Mouse (Mus musculus): ENCODE measurements around the gene Insl3. TPM values are rescaled to one million over a fixed set of nuclear protein-coding genes. Genes with fewer than 3 reads are reported as not detected.

The Insl3 gene
- polyA plus RNA-seq, 1 experiment from 2014 or later = 1.2 TPM

DNA sequence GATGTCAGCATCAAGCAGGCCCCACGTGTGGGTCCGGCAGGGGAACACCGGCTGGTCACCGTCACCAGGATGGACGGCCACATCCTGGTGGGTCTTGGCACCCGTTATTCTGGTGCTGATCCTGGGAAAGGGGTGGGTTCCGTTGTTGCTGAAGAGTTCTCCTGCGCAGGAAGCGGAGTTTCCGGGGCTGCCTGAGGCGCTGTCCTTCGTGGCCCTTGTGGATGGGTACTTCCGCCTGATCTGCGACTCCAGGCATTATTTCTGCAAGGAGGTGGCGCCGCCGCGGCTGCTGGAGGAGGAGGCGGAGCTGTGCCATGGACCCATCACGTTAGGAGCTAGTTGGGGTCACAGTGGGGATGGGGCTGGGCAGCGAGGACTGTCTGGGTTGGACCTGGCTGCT is 8.5 kb upstream of the Insl3 start:
- H3K4me3 ChIP-seq (ENCODE audit: low read length) = no peak overlapping the region
- ATAC-seq (ENCODE audit: low FRiP score, low TSS enrichment) = no peak
- WGBS = 4% methylated on average over 21 of the region's 21 CpGs
- no peak overlapping the region for H3K4me2 ChIP-seq (replicated peaks; ENCODE audit: low read depth, low read length)
- peaks cover 21% of the 10 kb centered on the region; the same call in 1 of the 2 replicates for H3K4me1 ChIP-seq (ENCODE audit: control insufficient read depth, insufficient read depth, low read length)
- no peak overlapping the region for H3K9ac ChIP-seq (ENCODE audit: low read depth, low read length)
- H3K9me3 ChIP-seq (ENCODE audit: control insufficient read depth, low read length) = no peaks in the 10 kb centered on the region
- H3K27ac ChIP-seq (ENCODE audit: low read depth, low read length) = no peak overlapping the region
- peaks cover 94% of the 10 kb centered on the region for H3K27me3 ChIP-seq (ENCODE audit: control insufficient read depth, insufficient read depth, low read length)
- H3K36me3 ChIP-seq (ENCODE audit: control insufficient read depth, insufficient read depth, low read length) = no peaks in the 10 kb centered on the region

DNA sequence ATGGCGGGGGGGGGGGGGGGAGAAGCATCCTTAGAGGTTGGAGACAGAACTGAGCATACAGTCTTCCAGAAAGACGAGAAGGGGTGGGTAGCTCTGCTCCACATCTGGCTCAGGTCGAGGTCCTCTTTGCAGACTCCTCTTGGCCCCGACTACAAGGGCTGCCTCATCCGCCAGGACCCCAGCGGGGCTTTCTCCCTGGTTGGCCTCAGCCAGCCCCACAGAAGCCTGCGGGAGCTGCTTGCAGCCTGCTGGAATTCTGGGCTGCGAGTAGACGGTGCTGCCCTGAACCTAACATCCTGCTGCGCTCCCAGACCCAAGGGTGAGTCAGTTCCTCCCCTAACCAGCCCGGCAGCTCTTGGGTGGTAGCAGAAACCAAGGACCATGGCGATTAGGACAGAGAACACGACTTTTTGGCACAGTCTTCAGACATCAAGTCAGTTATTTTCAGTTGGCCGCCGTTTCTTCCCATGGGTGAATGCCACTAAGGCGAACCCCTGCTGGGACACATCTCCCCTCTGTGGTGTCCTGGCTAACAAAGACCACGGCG is 7.6 kb upstream of the Insl3 start:
- peaks cover 97% of the 10 kb centered on the region for H3K27me3 ChIP-seq (ENCODE audit: control insufficient read depth, insufficient read depth, low read length)
- H3K4me1 ChIP-seq (ENCODE audit: control insufficient read depth, insufficient read depth, low read length) = peaks cover 23% of the 10 kb centered on the region; the same call in 1 of the 2 replicates
- H3K4me3 ChIP-seq (ENCODE audit: low read length) = no peak overlapping the region
- no peaks in the 10 kb centered on the region for H3K36me3 ChIP-seq (ENCODE audit: control insufficient read depth, insufficient read depth, low read length)
- WGBS = 8% methylated on average over 17 of the region's 18 CpGs
- no peak for ATAC-seq (ENCODE audit: low FRiP score, low TSS enrichment)
- H3K9ac ChIP-seq (ENCODE audit: low read depth, low read length) = no peak overlapping the region
- no peak overlapping the region for H3K27ac ChIP-seq (ENCODE audit: low read depth, low read length)
- H3K9me3 ChIP-seq (ENCODE audit: control insufficient read depth, low read length) = no peaks in the 10 kb centered on the region
- H3K4me2 ChIP-seq (replicated peaks; ENCODE audit: low read depth, low read length) = no peak overlapping the region

- Histone ChIP-seq H3K27me3 (ENCODE audit: control insufficient read depth, insufficient read depth, low read length) (peaks cover 99% of the 10 kb centered on the region), H3K9me3 (ENCODE audit: control insufficient read depth, low read length) (no peaks in the 10 kb centered on the region), H3K4me2 (replicated peaks; ENCODE audit: low read depth, low read length) (no peak overlapping the region), H3K36me3 (ENCODE audit: control insufficient read depth, insufficient read depth, low read length) (no peaks in the 10 kb centered on the region), H3K4me3 (ENCODE audit: low read length) (no peak overlapping the region), H3K27ac (ENCODE audit: low read depth, low read length) (no peak overlapping the region), H3K9ac (ENCODE audit: low read depth, low read length) (no peak overlapping the region), H3K4me1 (ENCODE audit: control insufficient read depth, insufficient read depth, low read length) (peaks cover 21% of the 10 kb centered on the region; the same call in 1 of the 2 replicates)
- 69% methylated on average over 12 of the region's 12 CpGs for WGBS
- ATAC-seq (ENCODE audit: low FRiP score, low TSS enrichment) = no peak
These were observed 6.2 kb upstream of the Insl3 start for GRCm38 (mm10) chr8:71682832-71683231.

GRCm38 (mm10) chr8:71684701-71685100 is 4.3 kb upstream of the Insl3 start:
- peaks cover 99% of the 10 kb centered on the region for H3K27me3 ChIP-seq (ENCODE audit: control insufficient read depth, insufficient read depth, low read length)
- no peak for ATAC-seq (ENCODE audit: low FRiP score, low TSS enrichment)
- no peak overlapping the region for H3K27ac ChIP-seq (ENCODE audit: low read depth, low read length)
- 20% methylated on average over 10 of the region's 10 CpGs for WGBS
- no peak overlapping the region; the same call in 1 of the 2 replicates for H3K4me3 ChIP-seq (ENCODE audit: low read length)
- H3K9me3 ChIP-seq (ENCODE audit: control insufficient read depth, low read length) = no peaks in the 10 kb centered on the region
- no peaks in the 10 kb centered on the region for H3K36me3 ChIP-seq (ENCODE audit: control insufficient read depth, insufficient read depth, low read length)
- H3K9ac ChIP-seq (ENCODE audit: low read depth, low read length) = no peak overlapping the region
- H3K4me1 ChIP-seq (ENCODE audit: control insufficient read depth, insufficient read depth, low read length) = peaks cover 20% of the 10 kb centered on the region; the same call in 1 of the 2 replicates
- no peak overlapping the region for H3K4me2 ChIP-seq (replicated peaks; ENCODE audit: low read depth, low read length)

DNA sequence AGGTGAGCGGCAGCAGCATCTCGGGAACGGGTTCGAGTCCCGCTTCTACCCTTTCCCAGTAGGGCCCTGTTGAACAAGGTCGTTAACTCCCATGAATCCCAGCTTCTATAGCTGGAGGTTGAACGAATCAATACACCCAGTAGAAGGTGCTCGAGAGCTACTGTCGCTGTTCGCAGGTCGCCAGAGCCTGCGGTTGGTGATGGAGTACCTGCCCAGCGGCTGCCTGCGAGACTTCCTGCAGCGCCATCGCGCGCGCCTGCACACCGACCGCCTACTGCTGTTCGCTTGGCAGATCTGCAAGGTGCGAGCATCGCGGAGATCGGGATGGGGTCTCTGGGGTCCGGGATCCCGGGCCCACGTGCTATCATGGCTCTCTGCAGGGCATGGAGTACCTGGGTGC is 3.4 kb upstream of the Insl3 start:
- peak; percentile 26; the same call in 1 of the 2 replicates for ATAC-seq (ENCODE audit: low FRiP score, low TSS enrichment)

GRCm38 (mm10) chr8:71686143-71686734 is 2.8 kb upstream of the Insl3 start:
- Histone ChIP-seq H3K9me3 (ENCODE audit: control insufficient read depth, low read length) (no peaks in the 10 kb centered on the region), H3K9ac (ENCODE audit: low read depth, low read length) (no peak overlapping the region), H3K4me2 (replicated peaks; ENCODE audit: low read depth, low read length) (peak overlapping the region; percentile 37), H3K27ac (ENCODE audit: low read depth, low read length) (no peak overlapping the region), H3K27me3 (ENCODE audit: control insufficient read depth, insufficient read depth, low read length) (peaks cover 100% of the 10 kb centered on the region), H3K4me1 (ENCODE audit: control insufficient read depth, insufficient read depth, low read length) (0 out of 2 replicates have a peak, but pooled peaks cover 9% of the 10 kb centered on the region), H3K4me3 (ENCODE audit: low read length) (peak overlapping the region; percentile 25), H3K36me3 (ENCODE audit: control insufficient read depth, insufficient read depth, low read length) (no peaks in the 10 kb centered on the region)
- 1% methylated on average over 22 of the region's 23 CpGs for WGBS
- ATAC-seq (ENCODE audit: low FRiP score, low TSS enrichment) = peak; percentile 56

More for the DNA sequence above, 3.4 kb upstream of the Insl3 start:
- peaks cover 12% of the 10 kb centered on the region; the same call in 1 of the 2 replicates for H3K4me1 ChIP-seq (ENCODE audit: control insufficient read depth, insufficient read depth, low read length)
- peak overlapping the region; percentile 25 for H3K4me3 ChIP-seq (ENCODE audit: low read length)
- WGBS = 7% methylated on average over 29 of the region's 29 CpGs
- no peaks in the 10 kb centered on the region for H3K36me3 ChIP-seq (ENCODE audit: control insufficient read depth, insufficient read depth, low read length)
- no peaks in the 10 kb centered on the region for H3K9me3 ChIP-seq (ENCODE audit: control insufficient read depth, low read length)
- no peak overlapping the region for H3K9ac ChIP-seq (ENCODE audit: low read depth, low read length)
- no peak overlapping the region for H3K27ac ChIP-seq (ENCODE audit: low read depth, low read length)
- peak overlapping the region; percentile 37 for H3K4me2 ChIP-seq (replicated peaks; ENCODE audit: low read depth, low read length)
- H3K27me3 ChIP-seq (ENCODE audit: control insufficient read depth, insufficient read depth, low read length) = peaks cover 99% of the 10 kb centered on the region

- 2% methylated on average over 8 of the region's 8 CpGs for WGBS
These were observed 1.4 kb upstream of the Insl3 start for GRCm38 (mm10) chr8:71687616-71688015.

DNA sequence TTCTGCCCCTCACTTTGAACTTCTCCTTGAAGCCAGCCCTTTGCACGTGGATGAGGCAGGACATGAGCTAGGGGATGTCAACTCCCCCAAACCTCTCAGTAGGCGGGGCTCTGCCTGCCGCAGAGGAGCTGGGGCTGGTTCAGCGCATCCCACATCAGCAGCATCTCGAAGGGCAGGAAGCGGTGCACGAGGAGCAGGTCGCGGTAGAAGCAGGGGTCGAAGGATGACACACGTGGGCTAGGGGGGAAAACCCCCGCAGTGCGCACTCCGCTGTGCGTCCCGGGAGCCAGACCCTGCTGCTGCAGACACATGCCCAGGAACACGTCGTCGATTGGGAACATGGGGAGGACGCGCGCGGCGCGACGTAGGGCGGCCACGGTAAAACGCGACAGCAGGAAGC is 3.5 kb downstream of the Insl3 start:
- Histone ChIP-seq H3K9ac (ENCODE audit: low read depth, low read length) (no peak overlapping the region), H3K9me3 (ENCODE audit: control insufficient read depth, low read length) (no peaks in the 10 kb centered on the region; the same call in 1 of the 2 replicates), H3K4me2 (replicated peaks; ENCODE audit: low read depth, low read length) (no peak overlapping the region), H3K27ac (ENCODE audit: low read depth, low read length) (no peak overlapping the region), H3K4me3 (ENCODE audit: low read length) (peak overlapping the region; percentile 6; the same call in 1 of the 2 replicates), H3K27me3 (ENCODE audit: control insufficient read depth, insufficient read depth, low read length) (peaks cover 81% of the 10 kb centered on the region), H3K4me1 (ENCODE audit: control insufficient read depth, insufficient read depth, low read length) (no peaks in the 10 kb centered on the region), H3K36me3 (ENCODE audit: control insufficient read depth, insufficient read depth, low read length) (no peaks in the 10 kb centered on the region)
- WGBS = 6% methylated on average over 30 of the region's 30 CpGs
- ATAC-seq (ENCODE audit: low FRiP score, low TSS enrichment) = no peak

More at GRCm38 (mm10) chr8:71687616-71688015, 1.4 kb upstream of the Insl3 start:
- ATAC-seq (ENCODE audit: low FRiP score, low TSS enrichment) = no peak
- Histone ChIP-seq H3K4me2 (replicated peaks; ENCODE audit: low read depth, low read length) (no peak overlapping the region), H3K27me3 (ENCODE audit: control insufficient read depth, insufficient read depth, low read length) (peaks cover 100% of the 10 kb centered on the region), H3K9ac (ENCODE audit: low read depth, low read length) (no peak overlapping the region), H3K27ac (ENCODE audit: low read depth, low read length) (no peak overlapping the region), H3K4me1 (ENCODE audit: control insufficient read depth, insufficient read depth, low read length) (0 out of 2 replicates have a peak, but pooled peaks cover 9% of the 10 kb centered on the region), H3K9me3 (ENCODE audit: control insufficient read depth, low read length) (no peaks in the 10 kb centered on the region), H3K36me3 (ENCODE audit: control insufficient read depth, insufficient read depth, low read length) (no peaks in the 10 kb centered on the region), H3K4me3 (ENCODE audit: low read length) (no peak overlapping the region)

Measured in kidney, embryonic 14.5 days (tissue).